Mouse (Mus musculus) splenic B cell, adult 2 months (primary cell): ENCODE results near the gene Zfp78.
"Not testable (repeated sequence)": the region's sequence is repeated elsewhere in the genome, so short reads cannot be mapped to it uniquely, and the experiment has no call there.

Experiments
- DNase-seq: peaks from one replicate; pipeline ENCODE4 v3.0.0-alpha.2; 2011; ENCODE audit warnings: low read depth, low spot score
- H3K27me3 ChIP-seq: 2 replicates; pipeline ENCODE4 v1.6.1; 2012; ENCODE audit warnings: mild to moderate bottlenecking, low read length, moderate library complexity, mixed read lengths; ENCODE audit not compliant: control insufficient read depth, poor library complexity, insufficient read depth, severe bottlenecking
- H3K36me3 ChIP-seq: 2 replicates; pipeline ENCODE4 v1.6.1; 2012; ENCODE audit warnings: mild to moderate bottlenecking, low read length, moderate library complexity, mixed read lengths; ENCODE audit not compliant: control insufficient read depth, poor library complexity, insufficient read depth, severe bottlenecking

Zfp78 gene

DNA sequence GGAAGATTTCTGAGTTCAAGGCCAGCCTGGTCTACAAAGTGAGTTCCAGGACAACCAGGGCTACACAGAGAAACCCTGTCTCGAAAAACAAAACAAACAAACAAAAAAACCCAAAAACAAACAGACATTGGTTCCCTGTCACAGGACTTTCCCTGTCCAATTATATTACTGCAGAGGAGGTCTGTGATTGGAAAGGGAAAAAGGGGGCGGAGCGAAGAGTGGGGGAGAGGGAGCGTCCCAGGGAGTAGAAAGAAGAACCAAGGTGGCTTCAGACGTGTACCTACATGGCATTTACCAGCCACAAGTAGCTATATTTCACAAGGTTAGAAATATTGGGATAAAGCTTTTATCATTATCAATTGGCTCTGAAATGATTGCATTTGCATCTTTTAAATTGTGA lies 5.1 kb downstream of the Zfp78 start:
- not testable (repeated sequence) for H3K36me3 ChIP-seq, H3K27me3 ChIP-seq, DNase-seq

DNA sequence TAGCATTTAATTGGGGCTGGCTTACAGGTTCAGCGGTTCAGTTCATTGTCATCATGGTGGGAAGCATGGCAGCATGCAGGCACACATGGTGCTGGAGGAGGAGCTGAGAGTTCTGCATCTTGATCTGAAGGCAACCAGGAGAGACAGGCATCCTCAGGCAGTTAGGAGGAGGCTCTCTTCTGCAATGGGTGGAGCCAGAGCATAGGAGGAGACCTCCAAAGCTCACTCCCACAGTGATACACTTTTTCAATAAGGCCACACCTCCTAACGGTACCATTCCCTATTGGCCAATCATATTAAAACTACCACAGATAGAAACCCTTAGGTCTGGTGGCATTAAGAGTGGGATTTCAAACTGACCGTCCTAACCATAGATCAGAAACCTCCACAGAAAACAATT lies 6.4 kb downstream of the Zfp78 start:
- DNase-seq: no peak
- Histone ChIP-seq H3K27me3 (no peaks in the 10 kb centered on the region), H3K36me3 (no peaks in the 10 kb centered on the region)

DNA sequence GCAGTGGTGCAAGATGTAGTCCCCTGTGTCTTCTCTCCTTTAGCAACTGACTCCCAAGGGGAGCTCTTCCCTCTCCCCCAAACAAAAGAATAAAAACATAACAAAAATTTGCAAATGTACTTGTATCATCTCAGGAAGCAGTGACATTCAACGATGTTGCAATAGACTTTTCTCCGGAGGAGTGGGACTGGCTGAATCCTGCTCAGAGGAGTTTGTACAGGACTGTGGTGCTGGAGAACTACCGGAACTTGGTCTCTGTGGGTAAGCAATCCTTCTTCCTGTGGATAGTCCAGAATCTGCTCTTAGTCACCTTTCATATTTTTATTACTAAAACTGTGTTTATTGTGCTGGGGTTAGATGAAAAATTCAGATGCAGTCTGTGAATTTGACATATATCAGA lies 9.9 kb downstream of the Zfp78 start:
- no peak for DNase-seq
- Histone ChIP-seq H3K36me3 (no peaks in the 10 kb centered on the region), H3K27me3 (no peaks in the 10 kb centered on the region; the same call in 1 of the 2 replicates)

- no peaks in the 10 kb centered on the region for H3K36me3 ChIP-seq
- H3K27me3 ChIP-seq: no peaks in the 10 kb centered on the region; the same call in 1 of the 2 replicates
- no peak for DNase-seq
These were observed 15.4 kb downstream of the Zfp78 start for GRCm38 (mm10) chr7:6378441-6378840.

GRCm38 (mm10) chr7:6381431-6381830 lies 18.4 kb downstream of the Zfp78 start:
- no peak for DNase-seq
- Histone ChIP-seq H3K36me3 (no peaks in the 10 kb centered on the region), H3K27me3 (no peaks in the 10 kb centered on the region; the same call in 1 of the 2 replicates)

DNA sequence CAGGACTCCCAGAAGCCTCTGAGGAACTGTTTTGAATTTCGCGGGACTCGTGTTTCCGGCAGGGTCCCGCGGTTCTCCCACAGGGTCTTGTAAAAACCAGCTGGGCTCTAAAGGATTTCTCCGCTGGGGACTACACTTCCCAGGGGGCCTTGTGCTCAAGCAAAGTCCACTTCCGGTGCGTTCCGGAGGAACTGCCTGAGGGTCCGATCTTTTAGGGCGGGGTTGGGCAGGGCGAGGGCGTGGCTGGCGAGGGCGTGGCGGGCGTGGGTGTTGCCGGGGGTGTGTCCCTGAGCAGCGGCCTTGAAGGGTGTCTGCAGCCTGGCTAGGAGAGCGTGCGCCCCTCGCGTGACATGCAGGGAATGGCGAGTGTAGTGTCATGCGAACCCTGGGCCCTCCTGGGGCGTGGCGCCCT lies 20.0 kb downstream of the Zfp78 start, which contains the start of gene Zfp28:
Zfp28 (plus strand) TSS at position 252 of the 412 bp plus-strand sequence.
- Histone ChIP-seq H3K27me3 (no peaks in the 10 kb centered on the region), H3K36me3 (no peaks in the 10 kb centered on the region)
- DNase-seq: peak; percentile 96

DNA sequence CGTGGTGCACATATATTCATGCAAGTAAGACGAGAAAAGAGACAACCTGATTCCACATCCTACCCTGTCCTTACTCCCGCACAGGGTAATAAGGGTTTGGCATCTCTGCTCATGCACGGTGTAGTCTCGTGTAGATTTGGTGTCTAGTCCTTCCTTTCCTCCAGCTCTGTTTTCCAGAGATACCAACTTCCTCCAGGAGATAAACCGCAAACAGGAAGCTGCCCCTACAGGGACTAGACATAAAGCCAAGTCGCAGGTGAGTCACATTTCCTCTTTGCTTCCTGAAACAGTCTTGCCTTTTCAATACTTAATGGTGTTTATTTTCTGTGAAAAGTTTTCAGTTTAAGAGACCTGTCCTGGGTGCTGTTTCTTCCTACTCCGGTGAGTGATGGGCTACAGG lies 20.9 kb downstream of the Zfp78 start:
- Histone ChIP-seq H3K27me3 (no peaks in the 10 kb centered on the region), H3K36me3 (no peaks in the 10 kb centered on the region)
- no peak for DNase-seq

GRCm38 (mm10) chr7:6386995-6387394 lies 23.9 kb downstream of the Zfp78 start:
- Histone ChIP-seq H3K36me3 (0 out of 2 replicates have a peak, but pooled peaks cover 2% of the 10 kb centered on the region), H3K27me3 (no peaks in the 10 kb centered on the region)
- no peak for DNase-seq

DNA sequence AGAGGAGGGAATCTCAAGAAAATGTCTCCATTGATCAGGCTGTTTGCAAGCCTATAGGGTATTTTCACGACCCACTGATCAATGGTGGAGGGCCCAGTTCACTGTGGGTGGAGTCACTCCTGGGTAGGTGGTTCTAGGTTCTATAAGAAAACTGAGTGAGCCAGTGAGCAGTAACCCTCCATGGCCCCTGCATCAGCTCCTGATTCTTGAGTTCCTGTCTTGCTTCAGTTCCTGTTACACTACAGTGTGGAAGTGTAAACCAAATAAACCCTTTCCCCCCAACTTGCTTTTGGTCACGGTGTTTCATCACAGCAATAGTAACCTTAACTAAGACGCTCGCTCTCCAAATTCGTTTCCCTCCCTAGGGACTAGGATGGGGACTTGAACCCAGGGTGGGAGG lies 25.9 kb downstream of the Zfp78 start:
- Histone ChIP-seq H3K27me3 (no peaks in the 10 kb centered on the region), H3K36me3 (0 out of 2 replicates have a peak, but pooled peaks cover 4% of the 10 kb centered on the region)
- no peak for DNase-seq

- Histone ChIP-seq H3K27me3 (no peaks in the 10 kb centered on the region), H3K36me3 (0 out of 2 replicates have a peak, but pooled peaks cover 4% of the 10 kb centered on the region)
- DNase-seq: no peak
These were observed 26.4 kb downstream of the Zfp78 start for GRCm38 (mm10) chr7:6389449-6389848.

DNA sequence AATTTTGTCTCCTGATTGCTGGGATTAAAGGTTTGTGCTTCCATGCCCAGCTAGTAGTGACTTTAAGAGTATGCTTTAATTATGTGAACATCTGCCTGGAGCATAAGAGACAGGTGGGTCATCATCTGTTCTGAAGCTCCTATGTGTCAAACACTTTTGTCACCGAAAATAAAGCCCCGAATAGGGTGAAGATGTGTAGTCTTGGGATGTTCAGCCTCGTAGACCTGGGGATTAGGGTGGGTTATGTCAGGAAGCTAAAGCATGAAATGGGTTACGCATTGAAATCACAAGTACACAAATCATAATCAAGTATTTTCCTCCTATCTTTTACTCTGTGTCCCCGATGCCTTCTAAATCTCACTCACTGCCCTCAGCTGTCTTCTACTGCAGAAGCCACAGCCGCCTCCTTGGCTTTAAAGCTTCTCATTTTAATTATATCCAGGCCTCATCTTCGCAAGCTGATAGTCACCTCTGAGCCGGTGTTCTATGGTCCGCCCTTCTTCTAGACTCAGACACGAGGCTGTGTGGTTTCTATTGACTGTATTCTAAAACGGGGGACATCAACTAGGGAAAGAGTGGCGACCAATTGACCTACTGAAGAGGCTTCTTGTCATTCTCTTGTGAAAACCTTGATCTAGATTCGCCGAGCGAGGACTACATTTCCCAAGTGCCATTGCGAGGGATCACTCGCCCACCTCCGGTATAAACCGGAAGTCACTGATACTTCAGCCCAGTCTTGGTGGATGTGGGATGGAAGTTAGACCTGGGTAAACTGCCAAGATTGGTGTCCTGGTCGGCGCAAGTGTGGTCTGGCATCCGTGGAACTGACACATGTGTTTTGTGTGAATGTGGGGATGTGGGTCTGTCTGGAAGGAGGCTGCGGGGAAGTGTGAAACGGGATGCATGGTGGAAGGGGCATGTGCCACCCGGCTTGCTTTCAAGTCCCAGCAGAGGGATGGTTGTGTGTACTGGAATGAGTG lies 35.2 kb downstream of the Zfp78 start, which contains the start of gene Smim17:
Smim17 (plus strand) TSS at position 720 of the 980 bp plus-strand sequence.
- DNase-seq: peak; percentile 68
- Histone ChIP-seq H3K36me3 (no peaks in the 10 kb centered on the region), H3K27me3 (no peaks in the 10 kb centered on the region)

DNA sequence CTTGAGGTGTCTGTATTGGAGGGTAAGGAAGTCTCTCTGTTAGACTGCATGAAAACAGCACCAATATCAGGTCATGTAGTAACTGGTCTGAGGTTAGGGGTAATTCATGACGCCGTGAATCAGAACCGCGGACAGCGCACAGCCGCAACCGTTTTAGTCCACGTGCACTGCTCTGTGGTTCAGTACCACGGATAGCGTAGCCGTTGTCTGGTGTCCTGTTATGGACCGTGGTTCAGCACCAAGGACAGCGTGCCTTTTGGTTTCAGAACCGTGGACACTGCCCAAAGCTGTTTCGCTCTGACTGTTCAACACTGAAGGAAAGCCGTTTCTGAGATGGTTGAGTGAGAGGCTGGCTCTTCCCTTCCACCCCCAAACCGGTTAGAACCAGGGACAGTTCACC lies 47.0 kb downstream of the Zfp78 start, which contains the start of gene Gm20715:
Gm20715 (plus strand) TSS at position 235 of the 400 bp plus-strand sequence.
- DNase-seq: peak; percentile 84
- H3K36me3 ChIP-seq: no peaks in the 10 kb centered on the region
- H3K27me3 ChIP-seq: no peaks in the 10 kb centered on the region; the same call in 1 of the 2 replicates

DNA sequence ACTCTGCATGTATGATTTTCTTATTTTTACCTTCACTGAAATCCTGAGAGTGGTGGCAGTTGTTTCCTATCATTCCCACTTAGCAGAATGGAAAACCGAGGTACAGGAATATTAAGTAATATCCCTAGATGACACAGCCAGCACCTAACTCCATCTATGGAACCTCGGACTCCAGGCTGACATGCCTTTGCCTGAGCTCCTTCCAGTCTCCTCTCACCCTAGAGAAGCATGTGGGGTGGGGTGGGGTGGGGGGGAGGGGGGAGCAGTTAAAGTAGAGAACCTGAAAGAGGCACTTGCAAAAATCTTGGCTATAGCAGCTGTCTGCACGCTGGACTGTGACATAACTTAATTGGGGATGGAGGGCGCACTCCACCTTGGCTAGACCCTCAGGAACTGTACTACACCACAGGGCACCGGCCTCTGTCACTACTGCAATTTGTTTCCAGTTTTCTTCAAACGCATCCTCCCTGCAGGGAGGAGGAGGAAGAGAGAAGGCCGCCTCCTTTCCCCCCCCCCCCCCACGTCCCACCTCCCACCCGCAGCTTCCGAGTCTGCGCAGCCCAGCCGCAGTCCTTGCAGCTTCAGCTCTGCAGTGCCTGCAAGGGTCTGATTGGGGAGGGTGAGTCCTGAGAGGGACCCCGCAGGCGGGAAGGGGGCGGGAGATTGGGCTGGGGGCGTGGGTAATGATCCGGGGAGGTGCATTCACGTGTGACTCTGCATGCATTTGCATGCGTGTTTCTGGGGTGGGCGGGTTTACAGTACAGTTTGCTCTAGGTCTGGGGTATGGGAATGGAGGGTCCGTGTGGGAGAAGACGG lies 51.8 kb downstream of the Zfp78 start:
- no peak for DNase-seq
- Histone ChIP-seq H3K36me3 (no peaks in the 10 kb centered on the region), H3K27me3 (no peaks in the 10 kb centered on the region; the same call in 1 of the 2 replicates)

DNA sequence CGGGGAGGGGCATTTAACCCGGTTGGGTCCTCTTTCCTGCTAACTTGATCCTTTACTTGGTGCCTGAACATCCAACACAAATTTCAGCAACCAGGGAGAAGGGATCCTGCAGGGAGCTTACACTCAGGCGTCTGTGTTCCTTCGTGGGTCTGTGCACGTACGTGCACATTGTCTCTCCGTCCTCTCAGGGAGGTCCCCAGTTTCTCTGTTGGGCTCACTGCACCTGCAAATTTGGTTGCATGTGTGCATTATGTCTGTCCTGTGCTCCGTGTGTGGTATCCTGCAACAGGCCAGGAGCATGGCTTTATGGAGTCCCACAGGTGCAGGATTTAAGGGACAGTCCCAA lies 52.3 kb downstream of the Zfp78 start:
- H3K36me3 ChIP-seq: no peaks in the 10 kb centered on the region
- no peak for DNase-seq

More for the DNA sequence above, 52.3 kb downstream of the Zfp78 start:
- no peaks in the 10 kb centered on the region; the same call in 1 of the 2 replicates for H3K27me3 ChIP-seq
